Mouse (Mus musculus): Measurements from ENCODE around the gene Ppara.
"Not testable (repeated sequence)": the region's sequence is repeated elsewhere in the genome, so short reads cannot be mapped to it uniquely, and the experiment has no call there.

The Ppara gene

DNA sequence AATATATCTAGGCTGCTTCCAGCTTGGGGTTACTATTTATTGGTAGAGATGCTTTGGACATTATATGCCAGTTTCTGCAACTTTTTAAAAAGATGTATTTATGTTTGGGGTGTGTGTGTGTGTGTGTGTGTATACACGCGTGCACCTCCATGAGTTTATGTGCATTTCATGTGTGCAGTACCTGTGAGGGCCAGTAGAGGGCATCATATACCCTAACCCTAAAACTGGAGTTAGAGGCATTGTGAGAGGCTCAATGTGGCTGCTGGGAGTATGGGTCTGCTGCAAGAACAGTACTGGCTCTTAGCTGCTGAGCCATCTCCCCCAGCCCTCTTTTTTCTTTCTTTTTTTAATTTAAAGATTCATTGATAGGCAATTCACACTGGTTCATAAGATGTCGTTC is 23.0 kb downstream of the Ppara start:
- DNase-seq (ENCODE audit: low spot score) = no peak

GRCm38 (mm10) chr15:85762761-85763160 is 28.0 kb downstream of the Ppara start:
- no peak for DNase-seq (ENCODE audit: low spot score)

DNA sequence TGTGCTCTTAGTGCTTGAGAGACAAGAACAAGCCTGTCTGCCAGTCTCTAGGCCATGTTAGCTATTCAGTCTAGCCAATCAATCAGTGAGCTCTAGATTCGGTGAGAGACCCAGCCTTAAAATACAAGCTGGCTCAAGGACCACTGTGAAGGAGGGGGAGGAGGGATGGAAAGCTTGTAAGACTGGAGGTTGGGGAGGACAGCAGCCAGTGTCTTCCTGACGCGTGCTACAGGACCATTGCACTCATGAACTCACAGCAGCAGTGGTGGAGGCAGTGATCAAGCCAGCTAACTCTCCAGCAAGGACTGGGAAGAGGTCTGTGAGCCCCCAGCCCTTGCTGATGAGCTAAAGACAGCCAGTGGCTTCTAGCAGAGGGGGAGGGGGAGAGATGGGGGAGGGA is 30.2 kb downstream of the Ppara start:
- no peak for DNase-seq (ENCODE audit: low spot score)

GRCm38 (mm10) chr15:85766677-85767076 is 31.9 kb downstream of the Ppara start:
- no peak for DNase-seq (ENCODE audit: low spot score)

DNA sequence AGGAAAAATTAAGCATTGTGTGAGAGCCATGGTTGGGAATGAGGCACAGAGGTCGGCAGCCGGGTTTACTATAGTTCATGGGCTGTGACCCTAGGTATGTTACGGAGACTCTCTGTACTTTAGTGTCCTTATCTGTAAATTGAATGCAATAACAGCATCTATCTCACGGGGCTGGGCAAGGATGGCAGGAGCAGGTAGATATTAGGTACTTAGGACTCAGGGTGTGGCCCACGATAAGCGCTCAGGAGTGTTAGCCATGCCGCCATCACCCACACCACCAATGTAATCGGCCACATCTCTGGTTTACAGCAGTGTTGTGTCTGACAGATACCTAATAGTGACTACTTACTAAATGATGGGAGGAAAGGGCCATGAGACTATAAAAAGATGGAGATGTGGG is 34.2 kb downstream of the Ppara start:
- DNase-seq (ENCODE audit: low spot score) = no peak

GRCm38 (mm10) chr15:85771306-85772121 is 36.7 kb downstream of the Ppara start:
- no peak for DNase-seq (ENCODE audit: low spot score)

- no peak for DNase-seq (ENCODE audit: low spot score)
Observed at GRCm38 (mm10) chr15:85772146-85772740, 37.5 kb downstream of the Ppara start.

- no peak for DNase-seq (ENCODE audit: low spot score)
Observed at GRCm38 (mm10) chr15:85774419-85774818, 39.6 kb downstream of the Ppara start.

GRCm38 (mm10) chr15:85775001-85775400 is 40.2 kb downstream of the Ppara start:
- no peak for DNase-seq (ENCODE audit: low spot score)

- DNase-seq (ENCODE audit: low spot score) = no peak
Observed at GRCm38 (mm10) chr15:85776241-85776640, 41.5 kb downstream of the Ppara start.

GRCm38 (mm10) chr15:85776771-85777170 is 42.0 kb downstream of the Ppara start:
- DNase-seq (ENCODE audit: low spot score) = no peak

DNA sequence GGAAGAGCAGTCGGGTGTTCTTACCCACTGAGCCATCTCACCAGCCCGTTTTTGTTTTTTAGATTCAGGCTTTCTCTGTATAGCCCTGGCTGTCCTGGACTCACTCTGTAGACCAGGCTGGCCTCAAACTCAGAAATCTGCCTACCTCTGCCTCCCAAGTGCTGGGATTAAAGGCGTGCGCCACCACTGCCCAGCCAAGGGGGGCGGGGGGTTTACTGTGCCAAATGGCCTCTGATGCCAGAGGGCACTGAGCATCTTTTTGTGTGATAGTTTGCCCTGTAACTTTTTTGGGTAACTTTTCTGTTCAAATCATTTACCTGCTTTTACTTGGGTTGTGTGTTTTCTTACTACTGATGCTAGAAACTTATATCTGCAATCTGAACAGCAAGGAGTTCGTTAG is 44.1 kb downstream of the Ppara start:
- not testable (repeated sequence) for DNase-seq (ENCODE audit: low spot score)

DNA sequence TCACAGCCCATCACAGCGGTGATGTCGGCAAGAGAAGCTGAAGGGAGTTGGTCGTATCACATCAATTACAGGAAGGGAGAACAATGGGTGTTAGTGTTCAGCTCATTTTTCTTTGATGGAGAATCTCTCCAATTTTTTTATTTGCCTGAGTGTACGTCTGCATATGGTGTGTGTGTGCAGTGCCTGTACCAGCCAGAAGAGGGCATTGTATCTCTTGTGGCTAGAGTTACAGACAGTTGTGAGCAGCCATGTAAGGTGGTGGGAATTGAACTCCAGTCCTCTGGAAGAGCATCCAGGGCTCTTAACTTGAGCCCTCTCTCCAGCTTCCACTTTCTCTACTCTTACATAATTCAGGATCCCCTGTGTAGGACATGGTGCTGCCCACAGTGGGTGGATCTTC is 48.4 kb downstream of the Ppara start:
- no peak for DNase-seq (ENCODE audit: low spot score)

DNA sequence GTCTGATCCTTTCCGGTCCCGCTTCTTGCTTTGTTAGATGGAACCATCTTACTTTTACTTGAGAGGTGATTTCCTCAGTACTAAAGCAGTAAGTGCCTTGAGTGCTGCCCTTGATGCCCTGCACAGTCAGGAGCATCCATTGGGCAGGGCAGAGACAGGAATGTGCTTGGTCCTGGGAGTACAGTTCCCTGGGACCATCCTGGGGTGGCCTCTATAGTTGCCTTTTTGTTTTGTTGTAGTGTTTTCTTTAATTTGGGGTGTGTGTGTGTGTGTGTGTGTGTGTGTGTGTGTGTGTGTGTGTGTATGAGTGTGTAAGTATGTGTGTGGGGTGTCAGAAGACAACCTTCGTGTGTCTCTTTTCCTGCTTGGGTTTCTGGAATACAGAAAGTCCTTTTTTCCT is 49.6 kb downstream of the Ppara start:
- no peak for DNase-seq (ENCODE audit: low spot score)

DNA sequence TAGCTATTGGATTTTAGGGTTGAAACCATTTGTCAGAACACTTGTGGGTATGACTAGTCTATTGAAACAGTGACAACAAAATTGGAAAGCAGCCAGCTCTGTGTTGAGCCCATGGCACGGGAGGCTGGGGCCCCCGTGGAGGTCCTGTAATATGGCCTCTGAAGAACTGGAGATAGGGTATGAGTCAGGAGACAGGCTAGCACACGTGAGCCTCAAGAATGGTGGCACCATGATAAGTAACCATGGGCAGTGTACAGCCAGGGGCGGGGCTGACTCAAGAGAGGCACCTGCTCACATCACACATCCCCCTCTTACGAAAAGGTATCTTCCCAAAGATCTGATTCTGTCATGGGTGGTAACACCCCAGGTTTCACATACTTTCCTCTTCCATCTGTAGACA is 51.9 kb downstream of the Ppara start:
- no peak for DNase-seq (ENCODE audit: low spot score)

DNA sequence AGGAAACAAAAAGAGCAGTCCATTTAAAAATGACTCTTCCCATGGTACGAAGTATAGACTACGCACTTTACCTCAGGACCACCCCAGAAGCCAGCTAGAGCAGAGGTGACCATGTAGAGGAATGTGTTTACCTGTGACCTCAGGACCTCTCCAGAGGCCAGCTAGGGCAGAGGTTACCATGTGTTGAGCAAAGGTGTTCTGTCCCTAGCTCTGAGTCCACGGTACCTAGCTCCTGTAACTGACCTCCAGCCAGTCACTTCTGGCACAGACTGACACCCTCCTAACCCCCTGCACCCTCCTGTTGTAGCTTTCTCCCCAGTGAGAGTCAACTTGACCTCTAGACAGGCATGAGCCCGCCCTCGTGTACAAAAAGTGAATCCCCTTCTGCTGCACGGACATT is 52.7 kb downstream of the Ppara start:
- DNase-seq (ENCODE audit: low spot score) = no peak

- no peak for DNase-seq (ENCODE audit: low spot score)
Observed at GRCm38 (mm10) chr15:85788051-85788450, 53.3 kb downstream of the Ppara start.

- DNase-seq (ENCODE audit: low spot score) = no peak
Observed at GRCm38 (mm10) chr15:85788633-85789032, 53.9 kb downstream of the Ppara start.

GRCm38 (mm10) chr15:85791449-85791848 is 56.7 kb downstream of the Ppara start:
- no peak for DNase-seq (ENCODE audit: low spot score)

DNA sequence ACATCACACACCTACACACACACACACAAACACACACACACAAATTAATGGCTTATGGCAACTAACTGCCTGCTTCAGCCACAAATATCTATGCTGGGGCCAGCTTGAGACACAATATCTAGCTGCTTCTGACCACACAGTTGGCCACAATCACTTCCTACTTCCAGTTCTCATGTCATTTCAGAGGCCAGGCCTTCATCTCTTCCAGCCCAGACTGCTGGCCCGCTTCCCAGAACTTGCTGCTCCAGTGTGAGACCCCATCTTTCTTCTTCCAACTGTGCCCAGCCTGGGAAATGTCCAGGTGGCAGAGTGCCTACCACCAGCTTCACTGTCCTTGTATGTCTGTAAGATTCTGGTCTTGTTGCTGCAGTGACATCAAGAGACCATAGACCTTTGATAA is 58.0 kb downstream of the Ppara start:
- no peak for DNase-seq (ENCODE audit: low spot score)

DNA sequence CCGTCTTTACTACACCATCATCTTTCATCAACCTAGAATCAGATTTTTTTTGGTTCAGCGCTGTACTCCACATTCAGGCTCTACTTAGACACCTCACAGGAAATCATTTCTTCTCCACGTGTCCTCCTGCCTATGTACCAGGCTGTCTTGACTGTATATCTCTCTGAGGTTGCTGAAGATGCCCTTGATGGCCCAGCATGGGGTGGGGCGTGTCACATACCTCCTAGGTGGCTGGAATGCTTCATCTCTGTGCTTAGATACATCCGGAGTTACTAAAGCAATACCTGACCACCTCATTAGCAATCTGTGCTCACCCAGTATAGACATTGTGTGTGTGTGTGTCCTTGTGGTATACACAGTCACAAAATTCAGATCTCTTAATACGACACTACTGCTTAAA is 60.7 kb downstream of the Ppara start:
- DNase-seq (ENCODE audit: low spot score) = no peak

DNA sequence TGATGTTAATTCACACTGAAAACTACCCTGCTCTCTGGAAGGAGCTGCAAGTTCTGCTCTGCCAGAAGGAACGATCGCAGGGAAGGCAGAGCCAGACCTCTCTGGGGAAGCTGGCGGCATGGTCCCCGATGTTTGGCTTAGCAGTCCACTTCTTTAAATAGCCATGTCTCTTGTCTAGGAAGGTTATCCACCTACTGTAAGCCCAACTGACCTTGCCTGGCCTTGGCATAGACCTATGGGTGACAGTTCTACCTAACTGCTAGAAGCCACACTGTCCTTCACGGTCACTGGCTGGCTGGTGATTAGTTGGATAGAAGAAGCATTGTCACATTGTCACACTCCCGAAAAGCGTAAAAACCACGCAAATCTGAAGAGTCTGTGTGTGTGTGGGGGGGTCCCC is 63.9 kb downstream of the Ppara start:
- DNase-seq (ENCODE audit: low spot score) = no peak

- no peak for DNase-seq (ENCODE audit: low spot score)
Observed at GRCm38 (mm10) chr15:85802931-85803330, 68.1 kb downstream of the Ppara start.

GRCm38 (mm10) chr15:85806886-85807285 is 72.1 kb downstream of the Ppara start:
- no peak for DNase-seq (ENCODE audit: low spot score)
